Mouse (Mus musculus): Measurements from ENCODE around the gene Sorbs2. TPM values are rescaled to one million over a fixed set of nuclear protein-coding genes. Genes with fewer than 3 reads are reported as not detected.

Gene Sorbs2
- total and polyA plus RNA-seq, 2 experiments from 2014 or later = 33.2 to 88.8 TPM

DNA sequence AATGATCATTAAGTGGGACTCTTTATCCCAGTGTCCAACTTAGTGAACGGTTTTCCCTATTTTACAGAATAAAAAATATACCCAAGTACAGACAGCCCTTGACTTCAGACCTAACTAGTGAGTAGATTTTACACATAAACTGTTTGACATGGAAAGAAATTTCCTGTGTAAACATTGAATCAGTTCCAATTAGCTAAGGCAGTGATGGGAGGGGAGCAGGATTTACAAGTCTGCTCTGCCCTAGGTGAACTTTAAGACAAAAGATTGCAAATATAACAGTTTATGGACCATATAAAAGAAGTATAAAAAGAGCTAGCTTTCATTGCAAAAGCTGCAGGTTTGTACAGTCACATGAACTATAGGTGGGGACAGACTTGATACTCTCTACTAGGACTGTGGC is 253.5 kb downstream of the Sorbs2 start:
- Histone ChIP-seq H3K27me3 (ENCODE audit: insufficient read depth, low read length) (no peaks in the 10 kb centered on the region), H3K9ac (no peak overlapping the region), H3K9me3 (ENCODE audit: low read length) (no peaks in the 10 kb centered on the region), H3K4me2 (ENCODE audit: low read depth) (no peak overlapping the region), H3K27ac (ENCODE audit: low read depth, low read length) (no peak overlapping the region), H3K4me1 (ENCODE audit: insufficient read depth) (peaks cover 11% of the 10 kb centered on the region; the same call in 1 of the 2 replicates), H3K36me3 (ENCODE audit: insufficient read depth) (no peaks in the 10 kb centered on the region), H3K4me3 (ENCODE audit: low read depth, low read length) (no peak overlapping the region)
- DNase-seq = no peak
- no peak for ATAC-seq
- WGBS = 80% methylated on average over 1 of the region's 1 CpGs
- no peak for TF ChIP-seq CTCF (IDR thresholded peaks at IDR 0.05; ENCODE audit: low read depth)

DNA sequence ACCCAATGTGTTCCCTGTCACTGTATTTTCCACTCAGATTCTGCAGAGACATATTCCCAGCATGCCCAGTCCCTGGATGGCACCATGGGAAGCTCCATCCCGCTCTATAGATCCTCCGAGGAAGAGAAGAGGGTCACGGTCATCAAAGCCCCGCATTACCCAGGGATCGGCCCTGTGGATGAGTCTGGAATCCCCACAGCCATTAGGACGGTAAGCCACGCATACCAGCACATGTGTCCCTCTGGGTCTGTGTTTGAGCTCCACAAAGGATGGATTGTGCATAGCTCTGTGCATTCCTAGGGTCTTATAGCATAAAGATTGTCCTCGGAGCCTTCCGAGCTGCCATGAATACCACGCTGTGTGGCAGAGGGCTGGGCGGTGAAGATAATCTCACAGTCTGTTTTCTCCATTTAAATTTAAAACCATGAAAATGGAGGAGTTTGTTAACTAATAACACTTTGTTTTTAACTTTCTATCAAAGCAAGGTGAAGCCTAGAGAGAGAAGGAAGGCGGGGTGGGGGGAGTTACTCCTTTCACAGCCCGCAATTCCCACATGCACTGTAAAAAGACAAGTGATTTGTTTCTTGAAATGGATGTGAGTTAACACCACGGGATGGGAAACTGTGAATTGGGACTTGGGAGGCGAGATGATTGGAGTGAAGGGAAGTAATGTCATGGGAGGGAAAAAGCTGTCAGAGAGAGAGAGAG is 255.5 kb downstream of the Sorbs2 start:
- ATAC-seq (peak; percentile 32; the same call in 1 of the 2 replicates), DNase-seq (peak; percentile 31)
- Histone ChIP-seq H3K27ac (ENCODE audit: low read depth, low read length) (0 out of 2 replicates have a peak overlapping the region, but pooled peaks have one; percentile 4), H3K9me3 (ENCODE audit: low read length) (no peaks in the 10 kb centered on the region), H3K9ac (no peak overlapping the region), H3K27me3 (ENCODE audit: insufficient read depth, low read length) (no peaks in the 10 kb centered on the region), H3K36me3 (ENCODE audit: insufficient read depth) (no peaks in the 10 kb centered on the region; the same call in 1 of the 2 replicates), H3K4me2 (ENCODE audit: low read depth) (no peak overlapping the region), H3K4me3 (ENCODE audit: low read depth, low read length) (no peak overlapping the region), H3K4me1 (ENCODE audit: insufficient read depth) (peaks cover 11% of the 10 kb centered on the region; the same call in 1 of the 2 replicates)
- TF ChIP-seq CTCF (IDR thresholded peaks at IDR 0.05; ENCODE audit: low read depth) = no peak
- WGBS = 65% methylated on average over 15 of the region's 15 CpGs

DNA sequence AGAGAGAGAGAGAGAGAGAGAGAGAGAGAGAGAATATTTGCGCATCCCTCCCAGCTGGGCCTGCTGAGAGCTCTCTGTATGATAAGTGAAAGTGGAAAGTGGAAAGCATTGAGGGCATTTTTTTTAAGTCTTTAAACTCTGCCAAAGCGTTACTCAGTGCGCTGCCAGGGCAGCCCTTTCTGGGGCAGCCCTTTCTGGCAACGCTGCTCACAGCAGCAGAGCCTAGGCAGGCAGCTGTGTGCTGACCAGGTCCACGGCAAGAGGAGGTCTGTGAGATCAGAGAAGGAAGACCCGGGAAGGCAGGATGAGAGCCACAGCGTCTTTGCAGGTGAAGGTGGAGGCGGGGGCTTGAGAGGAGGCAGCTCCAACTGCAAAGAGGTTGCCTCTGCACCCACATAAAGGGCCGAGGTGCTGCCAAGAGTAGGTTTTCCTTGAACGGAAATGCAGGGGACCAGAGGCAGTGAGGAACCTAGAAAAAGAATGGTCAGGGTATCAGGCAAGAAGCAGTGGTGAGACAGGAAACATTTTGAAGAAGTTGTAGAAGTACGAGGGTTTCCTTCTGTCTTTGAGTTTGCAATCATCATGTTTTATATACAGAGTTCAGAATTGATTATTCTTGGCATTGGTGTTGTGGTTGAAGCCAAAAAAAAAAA is 256.2 kb downstream of the Sorbs2 start:
- Histone ChIP-seq H3K36me3 (ENCODE audit: insufficient read depth) (no peaks in the 10 kb centered on the region; the same call in 1 of the 2 replicates), H3K9ac (peak overlapping the region; percentile 37; the same call in 1 of the 2 replicates), H3K4me2 (ENCODE audit: low read depth) (peak overlapping the region; percentile 13; the same call in 1 of the 2 replicates), H3K27me3 (ENCODE audit: insufficient read depth, low read length) (no peaks in the 10 kb centered on the region), H3K4me3 (ENCODE audit: low read depth, low read length) (no peak overlapping the region), H3K4me1 (ENCODE audit: insufficient read depth) (peaks cover 11% of the 10 kb centered on the region; the same call in 1 of the 2 replicates), H3K9me3 (ENCODE audit: low read length) (no peaks in the 10 kb centered on the region), H3K27ac (ENCODE audit: low read depth, low read length) (no peak overlapping the region)
- ATAC-seq = peak; percentile 70
- DNase-seq = peak; percentile 48
- TF ChIP-seq CTCF (IDR thresholded peaks at IDR 0.05; ENCODE audit: low read depth) = no peak
- WGBS = 37% methylated on average over 11 of the region's 11 CpGs

DNA sequence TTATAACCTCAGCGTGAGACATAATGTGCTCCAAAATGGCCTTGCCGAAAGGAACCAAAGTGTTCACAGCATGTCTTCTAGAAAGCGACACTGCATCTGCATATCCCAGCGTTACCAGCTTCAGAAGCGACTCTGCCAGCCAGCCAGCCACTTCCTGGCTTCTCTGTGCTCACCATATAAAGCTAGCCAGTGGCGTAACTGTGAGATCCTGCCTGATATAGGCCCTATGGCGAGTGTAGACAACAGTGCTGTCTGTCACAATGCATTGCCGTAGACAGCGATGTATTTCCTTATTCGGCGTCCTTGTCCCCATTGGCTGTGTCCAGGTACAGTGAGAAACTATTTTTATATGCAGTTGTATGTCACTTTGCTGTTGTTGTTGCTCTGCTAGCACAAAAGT is 258.6 kb downstream of the Sorbs2 start:
- WGBS = 78% methylated on average over 11 of the region's 11 CpGs
- TF ChIP-seq CTCF (IDR thresholded peaks at IDR 0.05; ENCODE audit: low read depth) = no peak
- ATAC-seq (no peak), DNase-seq (no peak)
- Histone ChIP-seq H3K36me3 (ENCODE audit: insufficient read depth) (peaks cover 7% of the 10 kb centered on the region), H3K4me1 (ENCODE audit: insufficient read depth) (peaks cover 11% of the 10 kb centered on the region; the same call in 1 of the 2 replicates), H3K4me2 (ENCODE audit: low read depth) (no peak overlapping the region), H3K9ac (no peak overlapping the region), H3K27ac (ENCODE audit: low read depth, low read length) (no peak overlapping the region), H3K27me3 (ENCODE audit: insufficient read depth, low read length) (no peaks in the 10 kb centered on the region), H3K9me3 (ENCODE audit: low read length) (no peaks in the 10 kb centered on the region), H3K4me3 (ENCODE audit: low read depth, low read length) (no peak overlapping the region)

DNA sequence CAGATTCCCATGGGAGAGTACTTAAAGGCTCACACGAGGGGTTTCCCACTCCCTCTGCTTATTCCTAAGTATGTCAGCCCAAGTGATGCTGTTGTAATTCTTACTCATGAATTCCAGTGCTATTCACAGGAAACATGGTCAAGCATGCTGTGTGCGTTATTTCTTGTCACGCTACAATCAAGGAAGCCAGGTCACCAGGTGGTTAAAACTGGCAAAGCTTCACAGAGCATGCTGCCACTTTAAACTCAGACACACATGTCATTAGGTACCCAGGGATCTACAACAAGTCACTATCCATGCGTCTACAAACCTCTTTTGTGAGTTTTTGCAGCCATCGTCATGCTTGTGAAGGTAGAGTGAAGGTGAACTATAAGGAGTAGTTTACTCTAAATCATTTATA is 267.3 kb downstream of the Sorbs2 start:
- DNase-seq = no peak
- H3K4me2 ChIP-seq (ENCODE audit: low read depth) = no peak overlapping the region
- no peak overlapping the region for H3K9ac ChIP-seq
- WGBS = 84% methylated on average over 5 of the region's 5 CpGs
- no peak for ATAC-seq
- no peaks in the 10 kb centered on the region for H3K9me3 ChIP-seq (ENCODE audit: low read length)
- no peak for TF ChIP-seq CTCF (IDR thresholded peaks at IDR 0.05; ENCODE audit: low read depth)
- no peak overlapping the region for H3K27ac ChIP-seq (ENCODE audit: low read depth, low read length)
- H3K27me3 ChIP-seq (ENCODE audit: insufficient read depth, low read length) = no peaks in the 10 kb centered on the region
- no peak overlapping the region for H3K4me3 ChIP-seq (ENCODE audit: low read depth, low read length)
- H3K36me3 ChIP-seq (ENCODE audit: insufficient read depth) = peaks cover 43% of the 10 kb centered on the region
- no peaks in the 10 kb centered on the region for H3K4me1 ChIP-seq (ENCODE audit: insufficient read depth)

DNA sequence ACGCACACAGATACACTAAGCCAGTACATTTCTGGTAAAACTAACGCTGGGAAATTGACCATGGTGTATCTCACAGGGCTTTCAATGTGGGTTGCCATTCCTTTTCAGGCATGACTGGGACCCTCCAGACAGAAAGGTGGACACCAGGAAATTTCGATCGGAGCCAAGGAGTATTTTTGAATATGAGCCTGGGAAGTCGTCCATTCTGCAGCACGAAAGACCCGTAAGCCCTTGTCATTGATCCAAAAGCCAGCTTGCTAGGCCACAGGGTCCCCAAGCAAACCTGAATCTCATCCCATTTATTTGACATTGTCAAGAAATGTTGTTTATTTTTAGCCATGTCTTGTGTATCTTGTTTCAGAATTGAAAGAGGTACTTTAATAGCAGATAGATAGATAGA is 267.9 kb downstream of the Sorbs2 start:
- Histone ChIP-seq H3K4me1 (ENCODE audit: insufficient read depth) (no peaks in the 10 kb centered on the region), H3K9me3 (ENCODE audit: low read length) (no peaks in the 10 kb centered on the region), H3K36me3 (ENCODE audit: insufficient read depth) (peaks cover 43% of the 10 kb centered on the region), H3K4me2 (ENCODE audit: low read depth) (no peak overlapping the region), H3K9ac (no peak overlapping the region), H3K4me3 (ENCODE audit: low read depth, low read length) (no peak overlapping the region), H3K27me3 (ENCODE audit: insufficient read depth, low read length) (no peaks in the 10 kb centered on the region), H3K27ac (ENCODE audit: low read depth, low read length) (no peak overlapping the region)
- ATAC-seq = no peak
- no peak for TF ChIP-seq CTCF (IDR thresholded peaks at IDR 0.05; ENCODE audit: low read depth)
- WGBS = 95% methylated on average over 7 of the region's 7 CpGs
- DNase-seq = no peak

DNA sequence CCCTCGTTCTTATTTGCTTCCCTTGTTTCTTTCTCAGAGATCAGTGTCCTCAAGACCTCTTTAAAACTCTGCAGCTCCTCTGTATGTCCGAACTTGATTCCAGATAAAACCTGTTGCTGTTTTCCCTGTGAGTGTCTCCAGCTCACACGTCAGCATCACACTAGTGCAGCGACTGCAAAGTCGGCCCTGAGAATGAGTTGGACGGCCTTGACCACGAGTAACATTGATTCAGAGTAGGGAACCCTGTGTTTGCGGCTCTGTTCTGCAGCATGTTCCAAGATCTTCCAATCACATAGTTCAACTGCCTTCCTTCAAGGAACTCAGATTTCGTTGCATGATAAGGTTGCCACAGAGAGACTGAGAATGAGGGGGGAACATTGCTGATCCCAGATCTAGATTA is 268.8 kb downstream of the Sorbs2 start:
- TF ChIP-seq CTCF (IDR thresholded peaks at IDR 0.05; ENCODE audit: low read depth) = no peak
- Histone ChIP-seq H3K36me3 (ENCODE audit: insufficient read depth) (peaks cover 34% of the 10 kb centered on the region), H3K9ac (no peak overlapping the region), H3K4me1 (ENCODE audit: insufficient read depth) (no peaks in the 10 kb centered on the region), H3K4me2 (ENCODE audit: low read depth) (no peak overlapping the region), H3K27me3 (ENCODE audit: insufficient read depth, low read length) (no peaks in the 10 kb centered on the region), H3K9me3 (ENCODE audit: low read length) (no peaks in the 10 kb centered on the region), H3K4me3 (ENCODE audit: low read depth, low read length) (no peak overlapping the region), H3K27ac (ENCODE audit: low read depth, low read length) (no peak overlapping the region)
- no peak for DNase-seq
- WGBS = 93% methylated on average over 9 of the region's 9 CpGs
- no peak for ATAC-seq
